Mouse (Mus musculus) layer of hippocampus, postnatal 25 days (tissue): ENCODE data around the gene Tnf. TPM values are rescaled to one million over a fixed set of nuclear protein-coding genes. Genes with fewer than 3 reads are reported as not detected.

Experiments
- DNase-seq, 2 experiments: peaks; one replicate each; pipeline ENCODE4 v3.0.0; 2022; ENCODE audit warnings: mixed read lengths in 2 of 2, low spot score in 1 of 2; ENCODE audit errors: extremely low spot score in 1 of 2
- microRNA-seq, 2 experiments: library from miRNA; unstranded; fragments of <30 nt; microRNA quantifications; one replicate each; pipeline ENCODE4 v1.2.0; 2021
- total RNA-seq, 2 experiments: library from RNA; stranded (reverse); gene quantifications; 2 replicates each; pipeline ENCODE4 v1.2.3; 2021

The Tnf gene
- total RNA-seq, 2 experiments from 2014 or later = not detected

DNA sequence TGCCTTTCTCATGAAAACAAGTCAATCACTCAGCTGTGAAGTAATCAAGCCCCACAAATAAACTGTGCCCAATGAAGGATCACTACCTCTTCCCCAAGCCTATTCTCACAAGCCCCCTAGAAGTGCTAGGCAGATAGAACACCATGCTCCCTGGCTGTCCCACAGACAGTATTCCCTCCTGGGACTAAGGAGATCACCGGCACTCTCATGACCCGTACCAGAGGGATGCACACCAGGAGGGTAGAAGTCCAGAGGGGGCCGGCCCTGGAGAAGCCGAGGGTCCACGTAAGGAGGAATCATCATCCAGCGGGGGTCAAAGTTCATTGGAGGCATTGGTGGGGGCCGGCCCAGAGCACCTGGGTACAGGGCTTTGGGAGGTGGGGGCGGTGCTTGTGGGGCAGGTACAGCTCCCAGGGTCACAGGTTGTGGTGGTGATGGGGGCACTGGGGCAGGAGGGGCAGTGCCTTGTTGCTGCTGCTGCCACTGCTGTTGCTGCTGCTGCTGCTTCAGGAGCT is 44.1 kb downstream of the Tnf start:
- DNase-seq = no peak

DNA sequence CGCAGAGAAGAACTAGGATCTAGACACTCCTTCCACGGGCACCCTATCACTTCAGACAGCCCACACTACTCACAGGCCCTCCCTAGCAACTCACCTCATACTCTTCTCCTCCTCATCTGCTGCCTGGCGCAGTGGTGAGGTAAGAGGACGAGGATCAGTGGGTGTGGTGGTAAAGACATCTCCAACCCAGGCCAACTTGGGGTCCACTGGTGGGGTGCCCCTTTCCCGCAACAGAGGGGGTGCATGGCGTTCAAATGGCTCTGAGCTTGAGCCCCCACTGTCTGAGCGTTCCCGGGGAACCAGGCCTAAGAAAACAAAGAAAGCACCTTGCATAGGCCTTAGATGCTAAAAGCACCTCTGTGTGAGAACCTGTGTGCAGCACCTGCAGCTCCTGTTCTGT is 44.6 kb downstream of the Tnf start:
- DNase-seq = no peak

DNA sequence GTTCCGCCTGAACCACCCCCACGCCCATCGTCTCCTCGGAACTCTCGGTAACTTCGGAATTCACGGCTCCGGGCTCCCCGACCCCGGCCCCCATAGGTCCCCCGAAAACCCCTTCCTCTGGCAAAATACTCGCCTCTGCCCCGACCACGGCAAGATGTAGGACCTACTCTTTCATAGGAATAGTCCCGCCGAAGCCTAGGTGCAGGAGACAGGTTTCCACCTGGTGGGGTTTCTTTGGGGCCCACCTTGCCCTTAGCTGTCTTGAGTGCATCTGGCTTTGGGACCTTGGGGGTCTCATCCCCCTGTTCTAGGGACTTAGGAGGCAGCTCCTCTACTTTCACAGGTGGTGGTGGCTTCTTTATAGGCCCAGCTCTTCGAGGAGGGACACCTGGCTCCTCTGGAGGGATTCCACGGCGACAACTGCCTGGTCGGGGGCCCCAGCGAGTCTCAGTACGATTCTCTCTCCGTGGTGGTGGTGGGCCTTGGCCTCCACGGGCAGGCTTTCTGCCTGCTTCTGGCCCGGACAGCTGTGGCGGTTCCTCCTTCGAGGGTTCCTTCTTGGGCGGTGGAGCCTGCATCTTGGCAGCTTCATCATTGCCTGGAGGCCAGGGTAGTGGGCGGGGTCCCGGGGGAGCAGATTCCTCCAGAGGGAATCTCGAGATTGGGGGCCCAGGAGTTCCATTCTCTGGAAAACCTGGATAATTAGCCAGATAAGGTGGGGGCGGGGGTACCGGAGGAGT is 45.2 kb downstream of the Tnf start:
- DNase-seq = no peak

DNA sequence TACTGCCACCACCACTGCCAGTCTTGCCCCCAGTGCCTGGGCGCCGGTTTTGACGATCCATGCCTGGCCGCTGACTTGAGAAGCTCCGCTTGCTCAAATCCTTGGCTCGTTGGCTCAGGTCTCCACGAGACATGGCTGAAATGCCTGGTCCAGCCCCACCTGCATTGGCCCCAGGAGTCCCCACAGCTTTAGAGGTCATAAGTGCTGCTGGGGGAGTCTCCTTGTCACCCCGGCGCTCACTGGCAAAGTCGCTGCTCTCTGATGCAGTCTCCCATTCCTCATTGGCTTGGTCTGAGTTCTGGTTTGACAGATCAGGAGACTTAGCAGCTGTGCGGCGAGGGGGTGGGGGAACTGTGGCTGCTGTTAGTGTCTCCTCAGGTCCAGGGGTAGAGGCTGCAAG is 46.4 kb downstream of the Tnf start:
- DNase-seq = no peak

DNA sequence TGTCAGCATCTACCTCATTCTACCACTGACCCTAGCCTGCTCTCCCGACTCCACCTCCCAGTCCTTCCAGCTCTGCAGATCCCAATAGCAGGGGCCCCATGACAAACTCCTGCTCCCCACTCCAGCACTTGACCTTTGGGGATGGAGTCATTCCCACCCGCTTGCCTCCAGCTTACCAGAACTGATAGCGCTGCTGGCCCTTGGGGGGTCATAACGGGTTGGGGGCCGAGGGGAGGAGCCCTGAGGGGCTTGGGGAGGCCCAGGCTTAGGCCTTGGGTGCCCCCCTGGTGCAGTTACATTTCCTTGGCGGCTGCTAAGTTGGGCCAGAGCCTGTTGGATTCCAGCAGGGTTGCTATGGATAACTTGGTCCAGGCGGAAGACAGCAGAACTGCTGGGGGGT is 47.2 kb downstream of the Tnf start:
- no peak for DNase-seq

DNA sequence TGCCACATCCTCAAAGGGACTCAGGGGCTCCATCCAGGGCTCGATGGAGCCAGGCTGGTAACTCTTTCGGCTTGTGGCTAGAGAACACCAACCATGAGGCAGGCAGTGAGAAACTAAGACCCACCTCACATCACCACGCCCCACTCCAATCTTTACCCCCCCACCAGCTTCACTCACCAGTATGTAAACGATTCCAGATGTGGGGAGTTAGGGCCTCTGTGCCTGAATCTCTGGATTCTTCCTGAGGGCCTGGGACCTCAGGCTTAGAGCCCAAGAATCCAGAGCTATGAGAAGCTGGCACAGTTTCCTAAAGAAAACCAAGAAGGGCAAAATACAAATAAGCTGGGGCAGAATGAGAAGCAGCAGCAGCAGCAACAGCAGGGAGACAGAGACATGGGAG is 47.9 kb downstream of the Tnf start:
- DNase-seq = no peak

DNA sequence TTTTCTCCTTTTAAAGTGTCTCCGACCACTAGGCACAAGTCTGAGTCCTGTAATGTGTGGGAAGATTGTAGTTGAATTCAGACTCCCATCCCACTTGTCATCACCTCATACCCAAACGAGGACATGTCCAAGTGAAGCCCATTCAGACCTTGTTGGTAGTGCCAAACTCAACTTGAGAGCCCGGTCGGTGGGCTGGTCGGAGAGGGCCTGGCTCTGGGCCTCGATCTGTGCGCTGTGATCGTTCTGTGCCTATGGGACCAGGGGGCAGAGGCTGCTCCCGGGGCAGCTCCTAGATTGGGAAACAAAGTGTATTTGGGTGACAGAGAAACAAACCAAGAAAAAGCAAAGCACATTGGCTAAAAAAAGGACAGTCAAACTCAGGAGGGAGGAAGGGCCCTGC is 48.7 kb downstream of the Tnf start:
- no peak for DNase-seq

DNA sequence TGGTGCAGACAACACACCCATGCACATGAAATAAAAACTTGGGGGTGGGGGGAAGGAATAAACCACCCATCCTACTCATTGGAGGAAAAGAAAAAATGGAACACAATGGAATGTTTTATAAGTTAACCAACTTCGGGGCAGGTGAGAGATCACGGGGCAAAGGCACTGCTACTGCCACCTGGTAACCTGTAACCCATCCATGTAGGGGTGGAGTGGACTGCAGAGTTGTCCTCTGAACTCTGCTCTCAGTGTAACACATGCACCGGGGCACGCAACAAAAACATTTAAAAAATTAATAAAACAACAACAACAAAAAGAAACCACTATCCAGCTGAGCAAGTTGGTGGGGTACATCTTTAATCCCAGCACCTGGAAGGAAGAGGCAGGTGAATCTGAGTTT is 49.7 kb downstream of the Tnf start:
- DNase-seq = no peak

Small RNAs within 50 kb of the gene (microRNA-seq; reads per million reads assigned to microRNA genes)
- 0 reads per million in 2 experiments for gene Mir6973a
- gene Mir6974 = 0.37 to 0.60 reads per million in 2 experiments
- gene Mir6975 = 0.92 to 1.00 reads per million in 2 experiments
- gene Mir8094 = 0 reads per million in 2 experiments

Other genes with a start within 250 kb of the Tnf start
- 10 to 100 TPM; 17.0 to 23.5 TPM for gene Hspa1b, start 242.8 kb downstream of the Tnf start, total RNA-seq
- not detected for gene Gm20481, start 232.1 kb downstream of the Tnf start, total RNA-seq
- 10 to 100 TPM; 14.9 to 17.9 TPM for gene Hspa1a, start 229.9 kb downstream of the Tnf start, total RNA-seq
- under 1 TPM; 0.22 to 0.31 TPM for gene Hspa1l, start 229.3 kb downstream of the Tnf start, total RNA-seq
- gene Lsm2, start 220.1 kb downstream of the Tnf start, total RNA-seq = 10 to 100 TPM; 18.1 to 19.3 TPM
- gene Vars, start 201.0 kb downstream of the Tnf start, total RNA-seq = 10 to 100 TPM; 43.7 to 55.6 TPM
- gene Vwa7, start 185.4 kb downstream of the Tnf start, total RNA-seq = under 1 TPM; 0.07 to 0.23 TPM
- 1 to 10 TPM in 1 of 2 experiments, under 1 TPM in 1; 0.64 to 1.1 TPM for gene Sapcd1, start 174.0 kb downstream of the Tnf start, total RNA-seq
- under 1 TPM; 0.62 to 0.82 TPM for gene Msh5, start 155.3 kb downstream of the Tnf start, total RNA-seq
- gene Clic1, start 152.0 kb downstream of the Tnf start, total RNA-seq = 10 to 100 TPM in 1 of 2 experiments, 1 to 10 TPM in 1; 9.7 to 10.1 TPM
- gene Ddah2, start 143.0 kb downstream of the Tnf start, total RNA-seq = 10 to 100 TPM; 19.5 to 20.7 TPM
- gene Ly6g6c, start 136.6 kb downstream of the Tnf start, total RNA-seq = not detected
- not detected for gene Mpig6b, start 135.8 kb downstream of the Tnf start, total RNA-seq
- gene Ly6g6e, start 125.1 kb downstream of the Tnf start, total RNA-seq = 1 to 10 TPM; 4.1 to 4.3 TPM
- 1 to 10 TPM in 1 of 2 experiments, under 1 TPM in 1; 0.80 to 1.2 TPM for gene Ly6g6d, start 123.9 kb downstream of the Tnf start, total RNA-seq
- not detected for gene Ly6g6f, start 116.4 kb downstream of the Tnf start, total RNA-seq
- 10 to 100 TPM; 97.9 to 98.1 TPM for gene Abhd16a, start 112.7 kb downstream of the Tnf start, total RNA-seq
- not detected for gene Ly6g5c, start 93.7 kb downstream of the Tnf start, total RNA-seq
- gene Ly6g5b, start 86.6 kb downstream of the Tnf start, total RNA-seq = under 1 TPM; 0.42 to 0.54 TPM
- 10 to 100 TPM; 14.2 to 14.4 TPM for gene Gpank1, start 80.6 kb downstream of the Tnf start, total RNA-seq
- 100 to 1,000 TPM; 179 to 181 TPM for gene Csnk2b, start 80.0 kb downstream of the Tnf start, total RNA-seq
- gene D17H6S53E, start 75.6 kb downstream of the Tnf start, total RNA-seq = 10 to 100 TPM; 27.0 to 27.3 TPM
- gene Apom, start 70.0 kb downstream of the Tnf start, total RNA-seq = not detected
- 100 to 1,000 TPM; 290 to 320 TPM for gene Bag6, start 66.8 kb downstream of the Tnf start, total RNA-seq
- 100 to 1,000 TPM; 302 to 353 TPM for gene Prrc2a, start 37.1 kb downstream of the Tnf start, total RNA-seq
- 10 to 100 TPM; 10.4 to 10.8 TPM for gene Aif1, start 25.9 kb downstream of the Tnf start, total RNA-seq
- 1 to 10 TPM; 8.1 to 8.9 TPM for gene Lst1, start 13.6 kb downstream of the Tnf start, total RNA-seq
- gene Ltb, start 7.6 kb downstream of the Tnf start, total RNA-seq = under 1 TPM; 0.42 to 0.54 TPM
- gene Lta, start 3.3 kb upstream of the Tnf start, total RNA-seq = under 1 TPM in 1 of 2 experiments, not detected in 1; 0.20 TPM
- not detected for gene Gm16181, start 18.8 kb upstream of the Tnf start, total RNA-seq
- gene Atp6v1g2, start 31.7 kb upstream of the Tnf start, total RNA-seq = 100 to 1,000 TPM; 607 to 639 TPM
- 10 to 100 TPM; 13.7 to 14.8 TPM for gene Nfkbil1, start 33.8 kb upstream of the Tnf start, total RNA-seq
- gene Ddx39b, start 39.7 kb upstream of the Tnf start, total RNA-seq = 100 to 1,000 TPM; 213 to 229 TPM
- gene H2-D1, start 60.7 kb upstream of the Tnf start, total RNA-seq = 10 to 100 TPM; 14.6 to 15.9 TPM
- gene H2-Q1, start 118.4 kb upstream of the Tnf start, total RNA-seq = under 1 TPM in 1 of 2 experiments, not detected in 1; 0.42 TPM
- gene H2-Q2, start 140.2 kb upstream of the Tnf start, total RNA-seq = under 1 TPM in 1 of 2 experiments, not detected in 1; 0.44 TPM
- 1 to 10 TPM; 1.5 to 1.9 TPM for gene H2-Q4, start 177.6 kb upstream of the Tnf start, total RNA-seq
- not detected for gene H2-Q6, start 222.8 kb upstream of the Tnf start, total RNA-seq
- gene H2-Q7, start 237.1 kb upstream of the Tnf start, total RNA-seq = under 1 TPM; 0.10 to 0.38 TPM